Mouse (Mus musculus): ENCODE results near the gene Tnp1. TPM values are rescaled to one million over a fixed set of nuclear protein-coding genes. Genes with fewer than 3 reads are reported as not detected.

The Tnp1 gene
- polyA plus RNA-seq (2016; fragmentation: Nextera tagmentation; extraction: Ambion mirVana): not detected in 2 replicates

DNA sequence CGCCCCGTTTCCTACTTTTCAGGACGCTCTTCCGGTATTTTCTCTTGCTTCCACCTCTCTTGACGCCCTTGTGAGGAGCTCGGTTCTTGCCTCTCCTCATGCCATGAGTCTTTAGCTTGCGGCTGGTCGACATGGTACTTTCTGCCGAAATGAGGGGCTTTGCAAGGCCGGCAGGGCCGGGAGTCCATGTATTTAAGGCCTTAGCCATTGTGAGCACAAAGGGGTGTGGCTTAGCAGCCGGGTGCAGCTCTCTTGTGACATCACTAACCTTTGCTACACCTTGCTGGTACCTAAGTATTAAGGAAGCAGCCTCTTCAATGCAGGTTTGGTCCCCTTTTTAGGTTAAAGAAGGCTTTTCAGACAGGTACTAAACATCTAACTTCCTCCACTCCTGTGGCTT lies at the start of gene Tnp1:
Gene Tnp1 (minus strand): TSS at position 179 of the 400 bp plus-strand sequence.
- Histone ChIP-seq H3K9me3 (no peaks in the 10 kb centered on the region), H3K27me3 (no peaks in the 10 kb centered on the region), H3K4me2 (replicated peaks) (no peak within 1 kb of the TSS), H3K4me1 (peaks cover 5% of the 10 kb centered on the region; the same call in 1 of the 2 replicates), H3K9ac (no peak within 1 kb of the TSS), H3K4me3 (no peak within 1 kb of the TSS), H3K36me3 (no peaks in the 10 kb centered on the region), H3K27ac (no peak within 1 kb of the TSS)
- WGBS: 95% methylated on average over 12 of the region's 12 CpGs
- no peak for ATAC-seq (ENCODE audit: insufficient number of reproducible peaks, insufficient read depth, low FRiP score, low TSS enrichment)

DNA sequence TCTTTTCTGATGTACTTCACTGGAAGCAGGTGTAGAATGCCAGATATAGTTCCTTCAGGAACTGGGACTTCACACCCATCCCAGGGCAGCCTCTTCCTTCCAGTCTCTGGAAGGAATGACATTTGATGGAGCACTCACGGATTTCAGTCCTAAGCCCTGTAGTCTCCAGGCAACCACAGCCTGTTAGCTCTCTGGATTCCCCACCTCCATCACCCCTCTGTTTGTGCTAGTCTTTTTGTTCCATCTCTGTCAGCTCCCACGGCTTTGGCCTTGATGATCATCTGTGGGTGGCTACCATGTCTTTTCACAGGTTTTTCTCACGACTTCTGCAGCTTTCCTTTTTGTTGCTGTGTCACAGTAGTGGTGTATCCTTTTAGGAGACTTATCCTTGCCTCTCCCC lies 48.6 kb upstream of the Tnp1 start:
- no peaks in the 10 kb centered on the region for H3K9me3 ChIP-seq
- H3K27ac ChIP-seq: no peak overlapping the region
- H3K27me3 ChIP-seq: no peaks in the 10 kb centered on the region
- no peak overlapping the region for H3K4me2 ChIP-seq (replicated peaks)
- ATAC-seq (ENCODE audit: insufficient number of reproducible peaks, insufficient read depth, low FRiP score, low TSS enrichment): no peak
- 78% methylated on average over 3 of the region's 3 CpGs for WGBS
- H3K4me1 ChIP-seq: 0 out of 2 replicates have a peak, but pooled peaks cover 5% of the 10 kb centered on the region
- H3K36me3 ChIP-seq: no peaks in the 10 kb centered on the region
- H3K4me3 ChIP-seq: no peak overlapping the region
- H3K9ac ChIP-seq: no peak overlapping the region

DNA sequence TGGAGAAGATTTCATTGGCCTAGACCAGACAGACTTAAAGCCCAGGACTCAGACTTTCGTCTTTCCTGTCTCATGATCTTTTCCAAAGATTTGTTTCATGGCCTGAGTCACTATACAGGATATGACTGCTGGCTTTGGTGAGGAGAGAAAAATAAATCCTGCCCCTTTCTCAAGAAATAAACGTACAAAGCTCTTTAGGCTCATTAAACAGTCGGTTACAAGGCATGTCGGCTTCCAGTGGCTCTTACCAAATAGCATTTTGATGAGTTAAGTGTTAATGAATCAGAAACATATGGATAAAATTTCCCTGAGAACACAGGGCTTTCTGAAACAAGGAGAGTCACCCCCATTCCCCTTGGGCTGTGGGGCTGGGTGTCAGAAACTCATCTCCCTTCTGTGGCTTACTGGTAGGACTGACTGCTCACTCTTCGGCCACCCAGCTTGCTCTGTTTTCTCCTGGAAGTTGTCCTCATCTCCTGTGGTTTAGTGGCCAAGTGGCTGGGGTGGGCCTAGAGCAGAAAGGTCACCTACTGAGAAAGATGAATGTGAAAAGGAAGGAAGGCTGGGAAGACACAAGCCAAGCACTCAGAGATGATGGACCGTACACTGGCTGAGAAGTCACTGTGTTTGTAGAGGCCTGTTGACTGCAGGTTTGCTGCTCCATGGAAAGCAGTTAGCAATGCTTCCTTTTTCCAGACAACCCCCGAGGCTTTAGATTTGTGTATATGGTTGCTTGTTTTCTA lies 46.0 kb upstream of the Tnp1 start:
- Histone ChIP-seq H3K4me2 (replicated peaks) (no peak overlapping the region), H3K27me3 (no peaks in the 10 kb centered on the region), H3K36me3 (no peaks in the 10 kb centered on the region), H3K27ac (no peak overlapping the region), H3K9ac (no peak overlapping the region), H3K4me1 (0 out of 2 replicates have a peak, but pooled peaks cover 5% of the 10 kb centered on the region), H3K9me3 (no peaks in the 10 kb centered on the region), H3K4me3 (no peak overlapping the region)
- 59% methylated on average over 7 of the region's 7 CpGs for WGBS
- ATAC-seq (ENCODE audit: insufficient number of reproducible peaks, insufficient read depth, low FRiP score, low TSS enrichment): no peak

DNA sequence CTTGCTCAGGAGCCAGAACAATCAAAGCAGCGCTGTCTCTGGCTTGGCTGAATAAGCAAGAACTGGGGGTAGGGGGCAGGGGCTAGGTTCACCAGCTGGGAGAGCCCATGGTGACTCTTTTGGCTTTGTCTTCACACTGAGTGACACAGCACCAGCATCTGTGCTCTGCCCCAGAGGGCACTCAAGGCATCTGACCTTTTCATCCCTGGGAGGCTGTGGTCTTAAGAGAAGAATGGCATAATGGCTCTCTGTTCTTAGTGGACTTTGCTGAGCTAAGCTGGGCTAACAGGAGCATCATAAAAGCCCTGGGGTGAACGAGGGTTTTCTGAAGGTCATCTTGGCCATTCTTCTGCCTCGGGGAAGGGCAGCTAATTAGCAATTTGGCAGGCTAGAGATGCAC lies 44.6 kb upstream of the Tnp1 start:
- 0 out of 2 replicates have a peak, but pooled peaks cover 5% of the 10 kb centered on the region for H3K4me1 ChIP-seq
- no peak overlapping the region for H3K9ac ChIP-seq
- WGBS: 9% methylated on average over 3 of the region's 3 CpGs
- no peaks in the 10 kb centered on the region; the same call in 1 of the 2 replicates for H3K27me3 ChIP-seq
- no peak overlapping the region for H3K4me3 ChIP-seq
- ATAC-seq (ENCODE audit: insufficient number of reproducible peaks, insufficient read depth, low FRiP score, low TSS enrichment): no peak
- H3K36me3 ChIP-seq: no peaks in the 10 kb centered on the region
- no peak overlapping the region for H3K27ac ChIP-seq
- no peak overlapping the region for H3K4me2 ChIP-seq (replicated peaks)
- no peaks in the 10 kb centered on the region for H3K9me3 ChIP-seq

DNA sequence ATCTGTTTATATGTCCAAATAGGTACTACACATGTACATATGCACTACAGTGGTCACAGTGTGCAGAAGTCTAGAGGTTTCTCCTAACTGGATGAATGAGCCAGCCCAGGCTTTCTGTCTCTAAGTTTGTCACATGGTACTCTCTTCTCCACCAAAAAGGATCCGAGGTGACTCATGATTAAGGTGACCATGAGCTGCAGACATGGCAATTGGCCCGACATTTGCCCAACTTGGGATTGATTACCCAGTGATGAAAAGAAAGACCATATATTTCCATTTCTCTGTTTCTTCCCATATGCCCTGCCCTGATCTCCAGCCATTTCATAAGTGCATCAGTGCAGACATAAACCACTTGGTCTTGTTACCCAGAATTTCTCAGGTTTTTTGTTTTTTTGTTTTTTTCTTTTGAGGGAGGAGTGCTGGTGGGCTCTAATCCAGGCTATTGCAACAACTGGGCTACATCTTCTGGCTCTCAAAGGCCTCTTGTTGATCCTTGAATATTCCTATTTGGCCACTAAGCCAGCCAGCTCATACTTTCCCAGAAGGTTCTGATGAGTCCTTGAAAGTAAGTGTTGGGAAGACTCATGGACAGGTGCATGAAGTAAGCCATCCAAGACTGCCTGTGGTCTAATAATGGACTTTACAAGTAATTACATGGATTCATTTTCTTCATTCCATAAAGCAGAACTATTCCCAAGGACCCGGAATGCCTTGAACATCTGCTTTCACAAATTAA lies 40.7 kb upstream of the Tnp1 start:
- H3K27me3 ChIP-seq: no peaks in the 10 kb centered on the region; the same call in 1 of the 2 replicates
- no peak overlapping the region for H3K27ac ChIP-seq
- H3K36me3 ChIP-seq: no peaks in the 10 kb centered on the region
- no peak overlapping the region for H3K4me2 ChIP-seq (replicated peaks)
- no peaks in the 10 kb centered on the region for H3K9me3 ChIP-seq
- 88% methylated on average over 3 of the region's 3 CpGs for WGBS
- no peaks in the 10 kb centered on the region for H3K4me1 ChIP-seq
- H3K9ac ChIP-seq: no peak overlapping the region
- H3K4me3 ChIP-seq: no peak overlapping the region
- no peak for ATAC-seq (ENCODE audit: insufficient number of reproducible peaks, insufficient read depth, low FRiP score, low TSS enrichment)

DNA sequence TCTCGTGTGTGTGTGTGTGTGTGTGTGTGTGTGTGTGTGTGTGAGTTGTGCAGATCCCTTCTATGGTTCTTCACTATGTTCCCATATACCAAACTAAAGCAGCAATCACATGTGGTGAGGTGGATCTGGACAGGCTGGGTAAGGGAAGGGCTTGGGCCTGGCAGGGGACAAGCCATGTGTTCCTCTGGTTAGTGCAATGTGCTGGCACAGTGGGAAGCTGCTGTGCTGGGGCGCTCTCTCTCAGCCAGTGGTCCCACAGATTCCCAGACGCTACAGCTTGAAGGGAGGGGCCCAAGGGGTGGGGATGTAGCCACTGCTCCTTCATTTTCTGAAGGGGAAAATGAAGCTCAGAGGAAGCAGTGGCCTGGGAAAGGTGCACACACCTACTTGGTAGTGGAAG lies 40.1 kb upstream of the Tnp1 start:
- Histone ChIP-seq H3K4me3 (no peak overlapping the region), H3K27ac (no peak overlapping the region), H3K9me3 (no peaks in the 10 kb centered on the region), H3K4me2 (replicated peaks) (no peak overlapping the region), H3K9ac (no peak overlapping the region), H3K4me1 (no peaks in the 10 kb centered on the region), H3K27me3 (no peaks in the 10 kb centered on the region; the same call in 1 of the 2 replicates), H3K36me3 (no peaks in the 10 kb centered on the region)
- ATAC-seq (ENCODE audit: insufficient number of reproducible peaks, insufficient read depth, low FRiP score, low TSS enrichment): no peak
- WGBS: 63% methylated on average over 2 of the region's 3 CpGs

DNA sequence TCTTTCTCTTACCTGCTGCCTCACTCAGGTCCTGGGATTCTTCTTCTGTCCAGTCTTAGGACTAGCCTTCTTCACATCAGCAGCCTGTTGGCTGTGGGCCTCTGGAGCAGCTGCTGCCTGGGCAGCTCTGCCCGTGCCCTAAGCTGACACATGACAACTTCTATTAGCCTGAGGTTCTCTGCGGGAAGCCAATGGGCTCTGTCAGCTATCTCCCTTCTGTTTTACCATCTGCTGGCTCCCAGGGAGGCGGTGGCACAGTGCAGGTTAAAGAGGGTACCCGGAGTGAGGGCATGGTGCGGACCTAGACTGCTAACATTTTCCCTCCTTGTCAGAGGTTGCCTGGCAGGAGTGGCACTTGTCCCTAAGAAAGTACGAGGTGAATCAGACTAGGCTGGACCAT lies 39.5 kb upstream of the Tnp1 start:
- ATAC-seq (ENCODE audit: insufficient number of reproducible peaks, insufficient read depth, low FRiP score, low TSS enrichment): no peak
- no peak overlapping the region for H3K4me2 ChIP-seq (replicated peaks)
- WGBS: 74% methylated on average over 6 of the region's 6 CpGs
- no peak overlapping the region for H3K27ac ChIP-seq
- no peaks in the 10 kb centered on the region for H3K4me1 ChIP-seq
- no peaks in the 10 kb centered on the region for H3K9me3 ChIP-seq
- H3K36me3 ChIP-seq: no peaks in the 10 kb centered on the region
- no peak overlapping the region for H3K4me3 ChIP-seq
- H3K27me3 ChIP-seq: no peaks in the 10 kb centered on the region; the same call in 1 of the 2 replicates
- no peak overlapping the region for H3K9ac ChIP-seq

DNA sequence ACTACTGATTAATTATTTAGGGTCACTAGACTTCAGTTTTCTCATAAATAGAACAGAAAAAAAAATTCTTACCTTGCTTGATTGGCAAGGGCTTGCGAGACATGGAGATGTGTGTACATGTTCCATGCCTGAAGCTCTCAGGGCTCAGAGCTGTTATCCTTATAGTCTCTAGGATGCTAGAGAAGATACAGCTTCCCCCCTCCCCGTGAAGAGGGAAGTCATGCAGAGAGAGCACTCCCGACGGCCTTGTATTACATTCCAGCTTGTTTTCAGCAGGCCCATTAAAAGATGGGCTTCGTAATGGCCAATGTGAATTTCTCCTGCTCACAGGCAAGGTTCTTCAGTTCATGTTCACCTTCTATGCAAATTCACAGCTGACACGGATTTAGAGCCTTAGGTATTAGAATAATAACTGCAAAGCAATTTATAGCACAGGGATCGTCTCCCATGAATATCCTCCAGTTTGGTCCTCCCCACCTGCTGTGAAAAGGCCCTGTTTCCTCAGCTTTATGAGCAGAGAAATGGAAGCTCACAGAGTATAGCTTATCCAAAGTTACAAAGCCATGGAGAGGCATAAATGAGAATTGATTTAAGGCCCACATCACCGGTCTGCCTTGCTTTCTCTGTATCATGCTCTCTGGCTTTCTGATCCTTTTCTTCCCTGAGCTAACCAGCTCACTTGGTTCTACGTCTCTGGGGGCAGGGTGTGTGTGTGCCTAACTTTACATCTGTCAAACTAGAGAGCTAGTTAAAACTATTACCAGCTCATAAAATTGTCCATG lies 38.0 kb upstream of the Tnp1 start:
- H3K36me3 ChIP-seq: no peaks in the 10 kb centered on the region
- ATAC-seq (ENCODE audit: insufficient number of reproducible peaks, insufficient read depth, low FRiP score, low TSS enrichment): no peak
- 51% methylated on average over 9 of the region's 9 CpGs for WGBS

DNA sequence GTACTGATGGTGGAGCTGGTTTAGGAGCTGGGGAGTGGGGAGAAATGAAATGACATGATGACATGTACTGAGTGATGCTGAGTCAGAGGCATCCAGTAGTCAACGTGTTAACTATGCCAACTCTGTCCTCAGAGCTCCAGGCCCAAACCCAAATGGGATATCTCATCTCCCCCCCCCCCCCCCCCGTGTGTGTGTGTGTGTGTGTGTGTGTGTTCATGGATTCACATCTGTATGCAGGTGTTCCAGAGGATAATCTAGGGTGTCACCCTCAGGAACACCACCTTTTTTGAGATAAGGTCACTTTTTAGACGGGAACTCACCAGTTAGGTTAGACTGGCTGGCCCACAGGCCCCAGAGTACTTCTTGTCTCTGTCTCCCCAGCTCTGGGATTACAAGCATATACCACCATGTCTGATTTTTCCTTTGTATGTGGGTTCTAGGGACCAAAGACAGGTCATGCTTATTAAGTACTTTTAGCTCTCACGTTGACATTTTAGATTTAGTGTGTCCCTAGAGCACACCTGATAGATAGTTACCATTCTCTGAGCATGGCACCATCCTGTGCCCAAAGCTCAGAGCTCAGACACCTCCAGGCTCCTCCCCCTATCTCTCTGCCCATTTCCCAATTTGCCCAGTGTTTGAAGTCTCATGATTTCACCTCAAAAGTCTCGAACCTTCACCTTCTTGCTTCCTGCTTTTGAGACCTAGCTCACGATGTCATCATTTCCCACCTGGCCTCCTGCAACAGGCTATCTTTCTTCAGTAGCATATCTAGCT lies 31.4 kb upstream of the Tnp1 start:
- ATAC-seq (ENCODE audit: insufficient number of reproducible peaks, insufficient read depth, low FRiP score, low TSS enrichment): no peak
- Histone ChIP-seq H3K27ac (no peak overlapping the region), H3K4me2 (replicated peaks) (no peak overlapping the region), H3K4me3 (no peak overlapping the region), H3K9ac (no peak overlapping the region), H3K36me3 (no peaks in the 10 kb centered on the region), H3K9me3 (no peaks in the 10 kb centered on the region), H3K4me1 (peaks cover 6% of the 10 kb centered on the region; the same call in 1 of the 2 replicates), H3K27me3 (no peaks in the 10 kb centered on the region)
- 92% methylated on average over 5 of the region's 6 CpGs for WGBS

More for the DNA sequence above, 38.0 kb upstream of the Tnp1 start:
- Histone ChIP-seq H3K4me2 (replicated peaks) (no peak overlapping the region), H3K4me3 (no peak overlapping the region), H3K27me3 (no peaks in the 10 kb centered on the region; the same call in 1 of the 2 replicates), H3K9me3 (no peaks in the 10 kb centered on the region), H3K9ac (no peak overlapping the region), H3K27ac (no peak overlapping the region), H3K4me1 (no peaks in the 10 kb centered on the region)

DNA sequence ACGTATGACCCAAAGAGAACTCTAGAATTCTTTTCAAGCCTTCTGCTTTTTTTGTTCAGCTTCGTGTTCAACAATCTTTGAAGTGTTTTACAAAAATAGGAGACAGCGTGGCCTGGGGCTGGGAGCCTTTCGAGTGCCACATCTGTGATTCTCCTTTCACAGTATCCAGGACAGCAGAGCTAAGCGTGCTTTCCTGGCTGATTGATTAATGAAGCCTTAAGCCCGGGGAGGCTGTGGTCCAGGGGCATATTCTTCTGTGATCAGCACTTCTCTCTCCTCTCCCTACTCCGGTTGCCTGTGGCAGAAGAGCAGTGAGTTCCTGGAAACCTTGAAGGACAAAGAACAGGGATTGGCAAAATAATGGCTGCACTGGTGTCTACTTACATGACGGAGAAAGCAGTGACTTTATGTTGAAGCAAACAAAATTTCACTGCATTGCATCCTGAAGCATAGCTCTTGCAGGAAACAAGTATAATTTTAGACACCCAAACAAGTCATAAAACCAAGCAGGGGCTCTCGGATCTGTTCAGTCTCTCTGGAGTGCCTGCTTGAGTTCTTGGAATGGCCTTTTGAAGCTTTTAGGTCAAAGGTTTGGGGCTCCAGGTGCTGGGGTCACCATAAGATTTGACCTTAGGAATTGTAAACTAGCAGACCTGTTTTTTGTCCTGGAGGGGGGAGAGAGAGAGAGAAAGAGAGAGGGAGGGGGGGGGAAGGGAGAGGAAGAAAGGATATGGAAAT lies 30.4 kb upstream of the Tnp1 start:
- Histone ChIP-seq H3K9me3 (no peaks in the 10 kb centered on the region), H3K27ac (peak overlapping the region; percentile 17; the same call in 1 of the 2 replicates), H3K4me3 (no peak overlapping the region), H3K4me1 (peaks cover 6% of the 10 kb centered on the region; the same call in 1 of the 2 replicates), H3K27me3 (no peaks in the 10 kb centered on the region), H3K36me3 (no peaks in the 10 kb centered on the region), H3K9ac (no peak overlapping the region), H3K4me2 (replicated peaks) (no peak overlapping the region)
- WGBS: 20% methylated on average over 9 of the region's 9 CpGs
- no peak for ATAC-seq (ENCODE audit: insufficient number of reproducible peaks, insufficient read depth, low FRiP score, low TSS enrichment)
